Mouse (Mus musculus): ENCODE measurements at regions not wholly inside any gene's neighbourhood (a gene's known extent, or its start where the extent isn't known, plus 50 kb on each side); places are given as distances from the start of the nearest gene placed in this dataset.
"Not testable (repeated sequence)": the region's sequence is repeated elsewhere in the genome, so short reads cannot be mapped to it uniquely, and the experiment has no call there.

DNA sequence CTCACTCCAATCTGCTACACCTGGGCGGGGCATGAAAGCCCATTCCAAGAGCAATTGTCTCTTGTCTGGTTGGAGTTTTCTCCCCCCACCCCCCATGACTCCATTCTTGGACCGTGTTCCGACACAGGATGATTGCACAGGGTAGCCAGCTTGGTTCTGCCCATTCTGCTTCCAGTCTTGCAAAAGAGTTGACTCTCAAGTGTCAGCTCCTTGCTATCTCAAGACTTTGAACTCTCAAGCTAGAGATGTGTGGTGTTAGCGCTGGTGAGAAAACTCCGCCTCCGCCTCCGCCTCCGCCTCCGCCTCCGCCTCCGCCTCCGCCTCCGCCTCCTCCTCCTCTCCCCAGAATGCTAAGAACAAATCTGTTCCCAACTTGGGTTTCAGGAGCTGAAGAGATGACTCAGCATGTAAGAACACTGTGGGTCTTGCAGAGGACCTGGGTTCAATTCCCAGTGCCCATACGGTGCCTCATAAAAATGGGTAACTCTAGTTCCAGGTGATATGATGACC is 135.1 kb downstream of the Bcat1 start:
- no peak for DNase-seq (ENCODE audit: low spot score in 2 of 2)

DNA sequence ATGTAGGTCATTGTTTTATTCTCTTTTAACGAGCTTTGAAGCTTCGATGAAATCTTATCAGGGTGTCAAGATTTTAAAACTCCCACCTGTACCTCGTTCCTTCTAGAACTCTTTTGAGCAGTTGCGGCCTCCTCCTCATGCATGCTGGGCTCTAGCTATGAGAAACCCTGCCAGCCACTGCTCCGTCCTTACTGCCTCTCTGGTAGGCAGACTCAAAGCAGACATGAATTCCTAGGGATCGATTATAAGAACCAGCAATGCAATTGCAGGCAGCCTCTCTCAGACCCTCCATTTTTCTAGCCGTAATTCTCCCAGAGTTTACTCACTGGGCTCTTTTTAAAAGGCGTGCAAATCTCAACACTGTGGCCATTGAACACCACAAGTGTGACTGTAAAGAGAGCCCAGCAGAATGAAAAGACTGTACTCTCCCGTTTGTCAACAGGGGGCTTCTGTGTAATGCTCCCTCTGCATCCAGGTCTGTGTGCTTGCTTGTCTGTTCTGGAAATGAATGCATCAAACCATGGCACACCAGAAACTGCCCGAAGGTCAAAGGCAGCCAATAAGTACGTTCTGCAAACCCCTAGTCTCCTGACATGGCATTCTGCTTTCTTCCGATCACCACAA is 137.3 kb downstream of the Bcat1 start:
- no peak for DNase-seq (ENCODE audit: low spot score in 2 of 2)

DNA sequence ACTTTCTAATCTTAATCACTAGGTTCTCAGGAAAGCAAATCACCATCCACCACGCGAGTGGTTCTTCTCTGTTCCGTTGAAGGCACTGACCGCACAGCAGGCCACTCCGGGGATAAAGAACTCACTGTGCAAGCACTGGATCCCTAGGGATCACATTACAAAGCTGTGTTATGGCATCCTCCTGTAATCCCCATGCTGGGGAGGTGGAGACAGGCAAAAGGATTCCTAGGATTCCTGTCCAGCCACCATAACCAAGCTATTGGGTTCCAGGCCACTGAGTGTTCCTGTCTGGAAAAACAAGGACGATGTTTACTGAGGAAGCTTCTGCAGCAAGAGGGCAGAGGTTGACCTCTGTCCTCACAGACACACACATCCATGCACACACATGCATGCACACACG is 138.8 kb downstream of the Bcat1 start:
- no peak for DNase-seq (ENCODE audit: low spot score in 2 of 2)

DNA sequence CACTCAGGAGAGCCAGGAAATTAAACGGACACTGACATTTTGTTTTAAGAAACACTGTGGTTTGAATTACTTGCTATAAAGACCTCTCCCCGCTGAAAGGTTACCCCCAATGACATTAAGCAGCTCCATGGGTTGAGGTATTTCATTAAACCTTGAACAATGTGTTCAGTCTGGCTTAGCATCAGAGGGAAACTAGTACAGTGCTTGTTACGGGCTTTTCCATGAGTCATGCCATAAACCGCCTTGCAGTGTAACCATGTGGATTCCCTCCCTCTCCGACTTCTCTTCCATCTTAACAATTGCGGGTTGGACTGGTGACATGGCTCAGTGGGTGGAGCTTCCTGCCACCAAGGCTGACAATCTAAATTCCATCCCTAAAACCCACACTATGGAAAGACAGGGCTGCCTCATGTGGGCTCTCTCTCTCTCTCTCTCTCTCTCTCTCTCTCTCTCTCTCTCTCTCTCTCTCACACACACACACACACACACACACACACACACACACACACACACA is 142.2 kb downstream of the Bcat1 start:
- no peak for DNase-seq (ENCODE audit: low spot score in 2 of 2)

DNA sequence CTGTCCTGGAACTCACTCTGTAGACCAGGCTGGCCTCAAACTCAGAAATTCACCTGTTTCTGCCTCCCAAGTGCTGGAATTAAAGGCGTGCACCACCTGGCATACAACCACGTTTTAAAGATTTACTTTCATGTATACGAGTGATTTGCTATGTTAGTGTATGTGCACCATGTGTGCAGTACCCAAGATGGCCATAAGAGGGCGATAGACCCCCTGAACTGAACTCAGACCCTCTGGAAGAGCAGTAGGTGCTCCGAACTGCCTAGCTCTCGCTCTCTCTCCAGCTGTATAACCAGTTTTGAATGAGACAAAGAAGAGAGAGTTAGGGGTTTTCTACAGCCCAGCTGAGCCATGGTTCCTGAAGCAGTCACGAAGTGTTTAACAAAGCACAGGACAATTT is 143.6 kb downstream of the Bcat1 start:
- no peak for DNase-seq (ENCODE audit: low spot score in 2 of 2)

DNA sequence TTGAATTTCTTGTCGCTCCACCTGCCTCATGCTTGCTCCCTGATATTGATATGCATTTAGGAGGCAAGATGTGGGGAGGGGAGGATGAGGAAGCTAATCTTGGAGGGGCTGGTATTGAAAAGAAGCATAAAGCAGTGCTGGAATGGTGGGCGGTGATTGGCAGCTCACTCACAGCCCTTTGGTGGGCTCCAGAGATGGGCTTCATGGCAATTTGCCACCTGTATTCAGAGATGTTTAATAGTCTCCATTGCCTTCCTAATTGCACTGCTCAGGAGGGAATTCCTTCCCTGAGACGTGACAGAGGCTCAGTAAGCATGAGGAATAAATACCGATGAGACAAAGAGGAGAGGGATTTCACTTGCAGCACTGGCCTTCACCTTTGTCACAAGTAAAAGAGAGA is 146.0 kb downstream of the Bcat1 start:
- no peak for DNase-seq (ENCODE audit: low spot score in 2 of 2)

DNA sequence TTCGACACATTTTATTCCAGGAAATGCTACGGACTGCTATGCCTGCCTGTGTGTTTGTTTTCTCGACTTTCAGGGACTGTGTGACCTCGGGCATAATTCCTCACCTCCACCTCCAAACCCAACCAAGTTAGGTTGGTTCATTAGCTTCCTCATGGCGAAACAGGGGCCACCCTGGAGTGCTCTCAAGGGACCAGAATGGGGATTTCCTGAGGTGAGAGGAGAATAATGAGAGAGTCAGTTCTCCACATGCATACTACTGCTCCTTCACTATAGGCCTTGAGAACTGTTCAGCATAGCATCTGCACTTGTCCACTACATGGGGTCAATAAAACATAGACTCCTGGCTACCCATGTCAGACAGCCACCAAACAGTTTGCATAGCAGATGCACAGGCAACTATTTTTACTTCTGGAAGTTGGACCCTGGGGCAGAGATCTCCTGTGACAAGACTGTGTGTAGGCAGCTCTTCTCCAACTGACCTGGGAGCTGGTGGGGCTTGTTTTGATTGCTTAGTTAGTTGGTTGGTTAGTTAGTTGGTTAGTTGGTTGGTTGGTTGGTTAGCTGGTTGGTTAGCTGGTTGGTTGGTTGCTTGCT is 146.6 kb downstream of the Bcat1 start:
- no peak for DNase-seq (ENCODE audit: low spot score in 2 of 2)

DNA sequence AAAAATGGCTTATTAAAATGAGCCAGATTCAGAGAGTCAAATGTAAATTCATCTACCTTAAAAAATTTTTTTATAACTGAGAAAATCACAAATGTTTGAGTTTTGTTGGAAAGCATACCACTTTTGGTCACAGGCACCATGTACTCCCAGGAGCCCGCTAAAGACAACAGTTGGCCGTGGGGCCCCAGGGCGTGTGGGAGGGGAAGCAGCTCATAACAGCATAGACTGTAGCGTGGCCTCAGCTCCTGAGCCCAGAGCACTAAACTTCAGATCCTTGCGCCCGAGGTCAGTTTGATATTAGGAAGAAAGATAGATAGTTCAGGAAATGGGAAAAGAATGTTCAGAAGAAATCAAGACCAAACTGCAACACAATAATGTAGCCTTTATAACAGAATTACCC is 145.8 kb upstream of the Sox5 start:
- no peak for DNase-seq (ENCODE audit: low spot score in 2 of 2)

DNA sequence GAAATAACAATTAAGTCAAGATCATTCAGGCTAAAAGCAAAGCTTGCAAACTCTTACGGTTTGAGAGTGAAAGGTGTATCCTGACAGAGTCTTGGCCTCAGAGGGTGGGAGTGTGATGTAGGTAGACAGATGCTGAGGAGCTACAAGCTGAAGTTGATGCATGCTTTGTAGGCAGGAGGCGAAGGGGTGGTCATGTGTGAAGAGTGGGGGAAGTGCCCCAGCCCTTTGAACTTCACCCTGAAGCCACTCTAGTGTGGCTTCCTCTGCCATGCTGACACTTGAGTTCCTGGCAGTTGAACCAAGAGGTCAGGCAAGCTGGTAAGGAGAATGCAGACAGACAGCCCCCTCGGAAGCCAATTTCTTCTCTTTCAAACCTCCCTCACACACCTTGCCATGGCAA is 141.0 kb upstream of the Sox5 start:
- no peak for DNase-seq (ENCODE audit: low spot score in 2 of 2)

DNA sequence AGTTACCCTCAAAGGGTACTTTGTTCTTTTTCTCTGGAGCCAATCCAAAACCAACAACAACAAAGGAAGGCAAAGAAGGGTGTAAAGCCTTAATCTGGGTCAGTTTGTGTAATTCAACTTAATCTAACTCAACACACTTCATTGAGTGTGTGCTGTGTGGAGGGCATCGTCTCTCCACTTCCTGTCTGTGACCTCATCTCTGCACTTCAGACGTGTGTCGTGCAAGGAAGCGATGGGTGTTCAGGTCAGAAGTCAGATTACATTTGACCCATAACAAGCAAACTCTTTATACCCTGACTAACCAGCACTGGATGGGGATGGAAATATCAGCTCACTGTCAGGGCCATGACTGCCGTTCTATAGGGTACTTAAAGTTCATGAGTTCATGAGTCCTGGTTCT is 138.0 kb upstream of the Sox5 start:
- no peak for DNase-seq (ENCODE audit: low spot score in 2 of 2)

DNA sequence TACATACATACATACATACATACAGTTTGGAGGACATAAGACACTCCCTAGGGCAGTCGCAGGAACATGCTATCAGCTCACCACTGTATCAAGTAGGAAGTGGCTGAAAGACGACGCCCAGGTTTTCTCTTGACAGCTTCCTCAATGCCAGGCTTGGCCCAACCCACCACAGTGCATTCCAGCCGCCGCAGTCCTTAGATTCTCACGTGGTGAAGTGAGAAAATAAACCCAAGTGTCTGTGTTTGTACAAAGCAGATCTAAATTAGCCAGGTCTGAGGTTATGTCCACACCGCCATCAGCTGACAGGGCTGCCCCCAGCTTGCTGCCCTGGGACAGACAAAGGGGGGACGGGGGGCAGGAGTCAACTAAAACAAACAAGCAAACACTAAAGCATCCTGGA is 135.4 kb upstream of the Sox5 start:
- DNase-seq (ENCODE audit: low spot score in 2 of 2): no peak

DNA sequence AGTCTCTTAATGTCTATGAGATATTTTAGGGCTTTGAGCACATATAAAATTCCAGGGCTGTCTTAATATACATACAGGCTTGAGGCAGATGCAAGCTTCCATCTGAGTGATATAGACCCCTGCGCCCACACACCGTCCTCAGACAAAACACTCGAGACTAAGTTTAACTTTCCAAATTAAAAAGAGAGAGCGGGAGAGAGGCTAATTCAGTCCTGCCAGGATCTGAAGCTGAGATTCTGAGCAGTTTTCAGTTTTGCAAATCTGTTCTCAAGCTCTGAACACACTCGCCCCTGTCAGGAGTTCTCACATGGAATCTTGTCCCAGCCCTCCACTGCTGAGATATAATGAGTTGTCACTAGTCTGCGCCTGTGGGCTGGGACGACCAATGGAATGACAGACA is 130.0 kb upstream of the Sox5 start:
- DNase-seq (ENCODE audit: low spot score in 2 of 2): no peak

DNA sequence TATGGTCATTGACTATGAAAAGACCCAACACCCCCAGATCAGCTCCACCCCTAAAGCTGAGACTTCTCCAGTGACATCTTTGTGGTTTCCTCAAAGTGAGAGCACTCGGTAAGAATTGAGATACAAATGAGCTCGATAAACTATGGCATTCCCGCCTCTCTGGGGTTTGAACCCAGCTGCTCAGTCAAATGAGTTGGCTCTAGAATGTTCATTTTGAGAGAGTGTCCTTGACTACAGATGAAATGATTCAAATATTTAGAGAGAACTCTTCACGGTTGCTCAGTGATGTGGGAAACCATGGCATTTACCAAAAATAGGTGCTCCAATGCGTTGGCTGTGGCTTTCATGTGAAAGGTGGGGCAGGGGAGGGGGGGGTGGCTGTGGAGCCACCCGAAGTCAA is 128.6 kb upstream of the Sox5 start:
- DNase-seq (ENCODE audit: low spot score in 2 of 2): no peak

DNA sequence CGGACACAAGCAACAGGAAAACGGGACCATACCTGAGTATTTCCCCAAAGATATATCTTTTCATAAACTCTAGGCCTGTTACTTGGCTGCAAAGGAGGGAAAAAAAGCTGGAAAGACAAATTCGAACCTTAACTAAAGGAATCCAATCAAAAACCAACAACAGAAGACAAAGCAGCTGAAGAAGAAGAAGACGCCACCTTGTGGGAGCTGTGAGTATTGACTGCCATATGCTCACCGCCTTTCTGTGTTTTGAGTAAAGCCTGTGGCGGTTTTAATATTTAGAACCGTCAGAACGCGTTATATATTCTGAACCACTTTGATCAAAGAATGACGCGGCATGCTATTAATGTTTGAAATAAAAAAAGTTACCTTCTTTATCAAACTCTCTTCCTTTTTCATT is 126.9 kb upstream of the Sox5 start:
- DNase-seq (ENCODE audit: low spot score in 2 of 2): no peak

DNA sequence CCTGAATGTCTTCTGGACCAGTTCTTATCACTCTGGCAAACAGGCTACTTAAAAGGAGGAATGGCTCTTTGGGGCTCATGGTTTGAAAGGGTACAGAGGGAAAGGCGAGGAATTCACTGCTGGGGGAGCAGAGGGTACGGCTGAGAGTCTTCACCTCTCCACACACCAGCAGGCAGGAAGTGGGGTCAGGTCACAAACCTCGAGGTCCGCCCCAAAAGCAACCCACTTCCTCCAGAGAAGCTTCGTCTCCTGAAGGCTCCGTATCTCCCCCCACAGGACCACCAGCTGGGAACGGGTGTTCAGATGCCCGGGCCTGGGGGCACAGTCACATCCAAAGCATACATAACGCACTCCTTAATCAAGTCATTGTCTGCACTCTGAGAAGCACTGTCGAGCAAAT is 121.4 kb upstream of the Sox5 start:
- DNase-seq (ENCODE audit: low spot score in 2 of 2): no peak

DNA sequence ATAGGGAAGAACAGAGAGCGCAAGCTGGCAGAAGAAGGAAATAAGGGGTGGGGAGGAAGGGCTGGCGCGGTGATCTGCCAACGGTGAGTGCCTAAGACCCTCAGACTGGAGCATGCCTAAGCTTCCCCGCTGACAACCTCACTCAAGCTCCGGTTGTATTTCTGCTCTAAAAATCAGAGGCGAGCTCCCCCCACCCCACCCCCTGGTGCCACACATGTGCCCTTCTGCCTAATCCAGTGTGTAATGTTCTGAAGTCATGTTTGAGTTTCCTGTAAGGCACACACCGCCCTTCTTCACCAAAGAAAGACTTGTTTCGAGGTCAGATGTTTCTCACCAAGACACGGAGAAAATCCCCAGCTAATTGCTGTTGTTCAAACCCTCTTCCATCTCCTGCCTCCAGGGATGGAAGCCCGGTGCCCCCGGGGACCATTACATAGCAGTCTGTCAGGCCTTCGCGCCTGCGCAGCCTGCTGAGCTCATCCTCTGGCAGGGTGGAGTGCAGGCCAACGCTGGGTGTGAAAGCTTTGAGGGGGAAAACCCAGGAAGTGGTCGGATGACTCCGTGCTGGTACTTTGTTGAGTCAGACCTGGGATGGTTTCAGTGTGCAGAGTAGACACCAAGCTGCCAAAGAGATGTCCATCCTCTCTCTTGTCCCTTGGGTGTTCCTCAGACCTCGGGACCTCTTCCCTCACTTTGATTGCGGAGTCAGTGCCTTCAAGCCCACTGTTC is 120.7 kb upstream of the Sox5 start:
- DNase-seq (ENCODE audit: low spot score in 2 of 2): peak; percentile 22 to 28

DNA sequence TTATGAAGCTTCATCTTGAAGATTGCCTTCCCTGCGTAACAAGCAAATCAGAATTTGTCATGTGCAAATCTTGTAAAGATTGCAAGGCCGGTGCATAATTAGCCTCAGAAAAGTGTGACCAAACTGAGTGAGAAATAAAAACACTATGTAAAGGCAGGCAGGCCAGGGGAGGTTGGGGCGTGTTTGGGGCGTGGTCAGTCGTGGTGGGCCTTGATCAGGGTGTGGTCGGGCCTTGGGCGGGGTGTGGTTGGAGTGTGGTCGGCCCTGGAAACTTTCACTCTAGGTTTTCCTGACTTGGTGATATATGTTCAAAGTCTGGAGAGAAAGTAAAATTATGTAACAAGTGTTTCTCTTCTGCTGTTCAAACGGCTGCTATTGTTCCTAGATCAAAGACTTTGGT is 120.0 kb upstream of the Sox5 start:
- no peak for DNase-seq (ENCODE audit: low spot score in 2 of 2)

DNA sequence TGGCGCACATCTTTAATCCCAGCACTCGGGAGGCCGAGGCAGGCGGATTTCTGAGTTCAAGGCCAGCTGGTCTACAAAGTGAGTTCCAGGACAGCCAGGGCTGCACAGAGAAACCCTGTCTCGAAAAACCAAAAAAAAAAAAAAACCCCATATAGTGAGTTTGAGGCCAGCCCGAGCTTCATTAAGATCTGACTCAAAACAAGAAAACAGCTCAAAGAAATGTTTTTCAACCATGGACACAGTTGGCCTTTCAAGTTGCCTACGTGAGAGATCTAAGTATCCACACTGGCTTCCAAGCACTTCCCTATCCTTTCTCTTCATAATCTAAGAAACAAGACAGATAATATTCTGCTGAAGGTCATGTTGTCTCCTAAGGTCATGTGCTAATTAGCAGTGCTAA is 119.1 kb upstream of the Sox5 start:
- not testable (repeated sequence) for DNase-seq (ENCODE audit: low spot score in 2 of 2)

DNA sequence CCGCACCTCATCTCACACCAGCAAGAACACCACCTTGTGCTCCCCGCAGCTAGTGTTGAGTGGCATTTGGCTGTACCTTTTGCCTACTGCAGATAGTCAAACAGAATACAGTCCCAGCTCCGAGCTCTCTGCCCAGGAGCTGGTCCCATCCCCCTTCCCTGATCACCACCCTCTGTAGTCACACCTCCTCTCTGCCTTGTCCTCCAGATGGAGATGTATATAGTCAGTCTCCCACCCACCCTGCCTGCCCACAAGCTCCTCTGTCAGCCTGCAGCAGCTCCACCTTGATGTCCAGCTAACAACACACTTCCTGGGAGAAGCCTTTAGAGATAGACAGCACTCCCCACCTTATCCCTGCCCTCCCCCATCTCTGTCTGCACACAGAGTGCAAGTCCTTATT is 115.7 kb upstream of the Sox5 start:
- DNase-seq (ENCODE audit: low spot score in 2 of 2): no peak

DNA sequence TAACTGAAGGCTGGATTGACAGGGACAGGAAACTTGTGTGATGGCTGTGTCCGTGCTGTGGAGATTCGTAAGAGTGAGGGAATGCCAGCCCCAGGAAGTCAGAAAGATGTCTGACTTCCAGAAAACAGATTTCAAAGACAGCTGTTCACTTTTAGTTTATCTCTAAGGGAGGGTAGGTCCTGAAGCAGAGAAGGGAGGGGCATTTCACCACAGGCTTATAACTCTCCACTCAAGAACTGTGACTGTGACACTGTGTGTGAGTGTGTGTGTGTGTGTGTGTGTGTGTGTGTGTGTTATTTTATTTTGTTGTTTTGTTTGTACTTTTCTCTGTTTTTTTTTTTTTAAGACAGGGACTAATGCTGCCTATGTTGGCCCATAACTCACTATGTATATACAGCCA is 109.1 kb upstream of the Sox5 start:
- DNase-seq (ENCODE audit: low spot score in 2 of 2): no peak

DNA sequence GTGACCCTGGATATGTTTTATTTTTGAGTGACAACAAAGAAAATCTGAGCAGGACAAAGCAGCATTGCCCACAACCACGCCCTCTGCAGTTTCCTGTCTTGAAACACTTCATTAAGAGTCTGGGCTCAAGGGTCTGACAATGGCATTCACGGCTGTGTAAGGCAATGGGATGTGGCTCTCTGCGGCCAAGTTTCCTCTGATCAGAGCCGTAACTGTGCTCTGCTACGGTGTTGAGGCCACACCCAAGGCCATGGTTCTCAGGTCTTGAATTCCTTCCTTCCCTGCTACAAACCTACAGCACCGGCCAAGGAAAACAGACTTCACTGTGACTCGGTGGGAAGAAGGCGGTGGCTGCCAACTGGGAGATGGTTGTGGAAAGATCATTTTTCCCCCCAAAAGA is 108.4 kb upstream of the Sox5 start:
- DNase-seq (ENCODE audit: low spot score in 2 of 2): no peak

DNA sequence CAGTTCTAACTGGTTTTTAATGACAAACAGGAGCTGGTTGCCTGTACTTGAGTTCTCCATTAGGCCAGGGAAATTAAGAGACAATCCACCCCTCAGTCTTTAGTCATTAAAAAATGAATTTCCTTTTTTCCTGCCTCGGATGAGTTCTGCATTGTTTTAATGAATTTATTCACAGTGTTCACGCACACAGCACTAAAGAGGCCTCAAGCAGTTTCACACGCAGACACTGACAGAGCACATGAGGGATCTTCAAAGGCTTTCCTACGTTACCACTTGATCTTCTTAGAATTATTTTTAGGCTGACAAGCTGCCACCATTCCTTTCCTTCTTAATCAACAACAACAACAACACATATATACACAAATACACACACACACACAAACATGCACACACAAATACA is 101.3 kb upstream of the Sox5 start:
- DNase-seq (ENCODE audit: low spot score in 2 of 2): no peak

DNA sequence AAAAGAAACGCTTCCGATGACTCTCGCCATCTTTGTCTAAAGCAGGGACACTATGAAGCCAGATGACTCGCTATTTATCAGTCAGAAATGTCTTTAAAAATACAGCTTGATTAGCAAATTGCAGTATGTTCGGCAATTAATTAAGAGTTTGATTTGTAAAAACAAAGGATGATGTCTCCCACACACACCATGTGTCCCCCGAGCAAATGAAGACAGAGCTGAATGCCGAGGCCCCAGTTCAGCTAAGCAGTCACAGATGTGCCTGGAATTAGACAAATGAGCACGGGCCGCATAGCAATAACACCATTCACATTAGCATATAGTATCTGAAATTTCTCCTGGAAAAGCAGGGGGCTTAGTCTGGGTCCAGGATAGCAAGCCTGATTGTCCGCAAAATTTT is 98.3 kb upstream of the Sox5 start:
- no peak for DNase-seq (ENCODE audit: low spot score in 2 of 2)
